Mouse (Mus musculus) cerebellum, adult (tissue): ENCODE data around the gene Gmps.
A peak's percentile ranks its signal among the peaks of the same experiment; 100 is the strongest.

Experiments
- ATAC-seq: cut with Nextera tagmentation; 2 replicates; pipeline ENCODE4 v1.9.2; 2017; ENCODE audit warnings: mild to moderate bottlenecking, moderate library complexity, mixed read lengths; ENCODE audit not compliant: insufficient number of reproducible peaks, low FRiP score, low TSS enrichment

The Gmps gene

GRCm38 (mm10) chr3:63975955-63976908, at the start of gene Gmps:
Gene Gmps, plus strand, starts transcription at chr3:63976106.
- peak; percentile 98 for ATAC-seq

- ATAC-seq = peak; percentile 96
These were observed 46.7 kb upstream of the Gmps start, which contains the start of gene E130311K13Rik for GRCm38 (mm10) chr3:63928878-63929859. Gene E130311K13Rik, minus strand, starts transcription at chr3:63929472.

- no peak for ATAC-seq
These were observed 37.0 kb upstream of the Gmps start for GRCm38 (mm10) chr3:63938928-63939327.

DNA sequence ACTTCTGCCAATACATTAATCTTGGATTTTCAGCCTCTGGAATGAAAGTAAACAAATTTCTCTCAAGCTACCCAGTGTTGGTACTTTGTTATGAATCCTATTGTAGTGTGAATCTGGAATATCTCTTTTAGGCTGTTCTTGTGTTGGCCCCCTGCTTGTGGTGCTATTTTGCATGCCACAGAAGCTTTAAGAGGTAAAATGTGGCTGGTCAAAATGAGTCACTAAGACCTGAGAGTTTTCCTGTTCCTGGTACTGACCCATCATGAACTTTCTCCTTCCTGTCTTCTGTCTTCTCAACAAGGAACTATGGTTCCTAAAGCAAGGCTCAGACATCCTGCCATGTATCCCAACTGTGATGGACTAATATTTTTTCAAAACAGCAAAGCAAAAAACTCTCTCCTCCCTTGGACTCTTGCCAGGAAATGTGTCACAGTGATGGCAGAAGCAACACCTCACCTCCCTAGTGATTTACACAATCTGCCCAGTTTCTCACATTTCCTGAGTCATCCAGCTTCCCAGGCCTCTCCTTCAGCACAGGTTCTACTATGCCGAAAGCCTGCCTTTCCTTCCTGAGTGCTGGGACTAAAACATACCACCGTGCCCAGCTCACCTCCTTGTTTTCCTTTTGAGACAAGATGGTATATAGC, 34.6 kb upstream of the Gmps start:
- peak; percentile 61; the same call in 1 of the 2 replicates for ATAC-seq

DNA sequence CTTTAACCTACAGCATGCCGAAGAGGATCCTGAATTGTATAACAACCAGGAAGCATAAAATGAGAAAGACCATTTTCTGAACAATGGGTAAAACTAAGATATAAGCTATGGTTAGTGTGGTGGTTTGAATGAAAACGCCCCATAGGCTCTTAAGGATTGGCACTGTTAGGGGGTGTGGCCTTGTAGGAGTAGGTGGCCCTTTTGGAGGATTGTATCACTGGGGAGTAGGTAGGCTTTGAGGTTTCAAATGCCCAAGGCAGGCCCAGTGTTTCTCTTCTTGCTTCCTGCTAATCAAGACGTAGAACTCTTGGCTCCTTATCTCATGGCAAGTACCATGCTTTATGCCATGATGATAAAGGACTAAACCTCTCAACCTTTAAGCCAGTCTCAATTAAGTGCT, 26.1 kb upstream of the Gmps start:
- no peak for ATAC-seq

- peak; percentile 6; the same call in 1 of the 2 replicates for ATAC-seq
These were observed 12.3 kb upstream of the Gmps start for GRCm38 (mm10) chr3:63963421-63964099.

DNA sequence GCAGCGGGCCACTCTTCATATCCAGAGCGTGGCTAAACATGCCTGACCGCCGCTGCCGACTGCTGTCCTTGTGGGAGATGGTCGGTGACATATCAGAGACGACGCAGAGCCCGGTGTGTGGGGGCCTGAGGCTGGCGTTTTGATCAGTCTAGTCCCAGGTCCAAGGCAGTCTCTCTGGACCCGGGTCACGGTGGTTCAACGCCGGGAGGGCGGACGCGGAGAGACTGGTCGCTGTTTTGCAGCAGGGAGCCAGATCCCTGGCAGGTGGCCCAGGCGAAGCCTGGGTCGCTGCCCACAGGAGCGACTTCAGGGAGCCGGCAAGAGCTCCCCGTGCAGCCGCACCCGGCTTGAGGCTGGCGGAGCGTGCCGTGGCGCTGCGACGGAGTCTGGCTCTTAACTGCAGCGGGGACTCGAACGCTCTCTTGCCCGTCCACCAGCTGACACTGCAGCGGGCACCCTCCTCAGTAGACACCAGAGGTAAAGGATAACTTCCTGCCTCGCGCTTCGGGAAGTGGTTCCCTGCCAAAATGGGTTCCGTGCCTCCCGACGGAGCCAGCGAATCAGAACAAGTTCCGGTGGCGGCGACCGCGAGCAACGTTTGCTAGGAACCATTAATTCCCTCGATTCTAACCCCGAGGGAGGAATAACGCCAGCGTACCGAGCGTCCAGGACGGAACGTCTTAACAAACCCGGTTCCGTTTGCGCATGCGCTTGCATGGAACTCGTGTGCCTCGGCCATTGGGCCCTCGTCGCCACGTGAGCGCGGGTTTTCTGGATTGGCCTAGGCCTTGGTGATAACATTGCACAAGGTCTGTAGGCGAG, 11.6 kb upstream of the Gmps start, which contains the start of gene Slc33a1:
Gene Slc33a1 (minus strand): TSS at position 669 of the 822 bp plus-strand sequence.
- ATAC-seq = peak; percentile 94

GRCm38 (mm10) chr3:63964922-63965249, 11.0 kb upstream of the Gmps start:
- no peak for ATAC-seq

GRCm38 (mm10) chr3:63965929-63966328, 10.0 kb upstream of the Gmps start:
- ATAC-seq = no peak

DNA sequence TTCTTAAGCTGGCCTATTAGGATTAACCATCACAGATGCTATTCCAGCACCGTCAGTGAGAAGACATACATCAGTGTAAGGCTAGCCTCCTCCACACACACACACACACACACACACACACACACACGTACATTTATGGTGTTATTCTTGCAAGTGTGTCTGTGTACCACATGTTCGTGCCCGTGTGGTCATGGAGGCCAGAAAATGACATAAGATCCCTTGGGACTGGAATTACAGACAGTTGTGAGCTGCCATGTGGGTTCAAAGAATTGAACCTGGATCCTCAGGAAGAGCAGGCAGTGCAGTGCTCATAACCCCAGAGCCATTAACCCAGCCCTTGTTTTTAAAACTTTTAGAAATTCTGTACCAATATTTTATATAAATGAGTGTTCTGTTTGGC, 2.0 kb downstream of the Gmps start:
- no peak for ATAC-seq

DNA sequence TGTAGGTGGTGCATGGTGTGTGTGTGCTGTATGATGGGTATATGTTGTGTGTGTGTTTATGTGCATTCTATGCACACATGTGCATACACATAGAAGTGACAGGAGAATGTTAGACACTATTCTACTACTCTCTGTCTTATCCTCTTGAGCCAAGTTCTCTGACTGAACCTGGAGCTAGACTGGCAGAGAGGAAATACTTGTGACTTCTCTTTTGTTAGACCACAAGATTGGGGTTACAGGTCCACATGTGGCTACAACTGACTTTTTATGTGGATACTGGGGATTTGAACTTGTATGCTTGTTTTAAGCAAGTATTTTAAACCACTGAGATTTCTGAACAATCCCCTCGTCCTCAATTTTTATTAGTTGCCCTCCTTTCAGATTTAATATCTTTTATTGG, 10.8 kb downstream of the Gmps start:
- ATAC-seq = no peak

DNA sequence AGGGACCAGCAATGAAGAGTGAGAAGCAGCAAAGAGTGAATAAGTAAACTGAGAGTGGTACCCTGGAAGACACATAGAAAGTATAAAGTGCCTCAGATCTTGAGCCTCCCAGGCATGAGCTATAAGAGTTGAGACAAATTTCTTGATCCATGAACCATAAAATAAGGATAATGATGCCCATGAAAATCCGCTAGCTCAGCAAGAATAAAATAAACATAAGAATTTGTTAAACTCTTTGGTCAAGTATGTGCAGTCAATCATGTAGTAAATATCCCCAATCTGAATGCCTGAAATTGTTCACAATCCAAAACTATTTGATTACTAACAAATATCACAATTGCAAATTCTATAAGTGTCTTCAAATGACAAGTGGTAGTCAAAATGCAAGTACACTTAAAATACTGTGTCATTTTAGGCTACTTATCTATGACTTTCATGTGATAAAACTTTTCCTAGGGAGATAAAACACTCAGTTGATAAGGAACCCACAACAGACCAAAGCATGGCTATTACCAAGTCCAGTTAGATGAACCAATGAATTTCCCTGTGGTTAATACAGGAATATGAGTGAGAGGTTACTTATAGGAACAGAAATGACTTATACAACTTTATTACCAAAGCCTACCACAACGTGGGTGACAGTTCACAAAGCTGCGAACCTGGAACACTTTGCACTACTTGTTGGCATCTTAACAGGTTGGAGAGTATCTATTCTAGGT, 13.0 kb downstream of the Gmps start:
- no peak for ATAC-seq

GRCm38 (mm10) chr3:64021436-64021835, 45.5 kb downstream of the Gmps start:
- no peak for ATAC-seq

GRCm38 (mm10) chr3:64021867-64022266, 46.0 kb downstream of the Gmps start:
- ATAC-seq = no peak

- ATAC-seq = no peak
These were observed 53.9 kb downstream of the Gmps start for GRCm38 (mm10) chr3:64029846-64030245.

DNA sequence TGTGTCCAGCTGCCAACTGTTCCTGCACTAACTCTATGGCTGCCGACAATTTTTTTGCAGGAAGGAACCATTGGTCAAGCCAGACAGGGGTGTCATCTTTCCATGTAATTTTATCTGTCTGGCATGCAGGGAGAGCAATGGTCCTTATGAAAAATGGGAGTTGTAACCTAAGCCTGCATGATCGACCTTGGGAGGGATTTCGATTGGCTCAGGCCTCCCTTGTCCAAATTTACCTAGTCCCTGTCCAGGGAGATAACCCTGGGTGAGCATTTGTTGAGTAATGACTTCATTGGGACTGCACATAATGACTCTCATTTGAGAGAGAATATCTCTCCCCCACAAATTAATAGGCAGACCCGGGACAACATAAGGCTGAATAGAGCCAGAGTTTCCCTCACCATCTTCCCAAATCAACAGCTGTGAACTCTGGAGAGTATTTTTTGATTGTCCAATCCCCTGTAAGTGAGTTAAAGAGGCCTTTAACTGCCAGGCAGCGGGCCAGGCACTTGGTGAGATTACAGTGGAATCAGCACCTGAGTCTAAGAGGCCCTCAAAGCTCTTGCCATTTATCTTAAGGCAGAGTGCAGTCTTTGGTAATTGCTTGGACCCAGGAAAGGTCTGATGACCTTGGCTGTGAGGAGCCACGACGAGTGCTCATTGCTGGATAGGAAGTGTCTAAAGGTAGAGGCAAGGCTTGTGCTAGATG, 62.4 kb downstream of the Gmps start:
- ATAC-seq = no peak
